In genomic region chr2:11853210-11853973, GRCm38 (mm10) we compare ENCODE assay signal across 8 mouse cellular contexts.
DNase-seq lines count a peak whose midpoint lies in the region; ATAC-seq and TF ChIP-seq lines count a peak whose summit lies in the region.

No protein-coding gene starts in this region.

- TF ChIP-seq POLR2A in lung, adult 2 months (IDR thresholded peaks at IDR 0.05; ENCODE audit: borderline replicate concordance, extremely low read depth, low read depth, low read length) = no peak

- H3K36me3 ChIP-seq in heart, embryonic 14.5 days (ENCODE audit: control insufficient read depth, insufficient read depth, low read length) = no peaks in the 10 kb centered on the region

- H3K27me3 ChIP-seq in heart, embryonic 14.5 days (ENCODE audit: control insufficient read depth, insufficient read depth, low read length) = no peaks in the 10 kb centered on the region

- WGBS in lung, adult 2 months = 10% methylated on average over 2 of the region's 2 CpGs
- 20% methylated on average over 2 of the region's 2 CpGs for WGBS in heart, embryonic 14.5 days

- no peak for TF ChIP-seq CTCF in lung, adult 2 months (IDR thresholded peaks at IDR 0.05; ENCODE audit: insufficient read depth, low read length)

- no peak overlapping the region for H3K27ac ChIP-seq in heart, embryonic 14.5 days (replicated peaks in 1 of 2; ENCODE audit: control insufficient read depth in 1 of 2, insufficient read depth in 1 of 2, low read depth in 2 of 2, low read length in 2 of 2)

- intact Hi-C loops in left cerebral cortex, postnatal 36 days (cut with DNase I) = no loop called here

- peak; percentile 76; the same call in 1 of the 2 replicates for ATAC-seq in heart, embryonic 14.5 days (ENCODE audit: insufficient number of reproducible peaks, insufficient read depth, low FRiP score, low read depth)
- ATAC-seq in megakaryocyte progenitor cell, adult 5-6 weeks (replicated peaks; ENCODE audit: poor library complexity) = peak; percentile 100

- H3K9me3 ChIP-seq in heart, embryonic 14.5 days (ENCODE audit: control insufficient read depth, low read length) = no peaks in the 10 kb centered on the region

- no peaks in the 10 kb centered on the region for H3K4me1 ChIP-seq in lung, adult 2 months (ENCODE audit: control insufficient read depth, insufficient read depth, low read length)
- H3K4me1 ChIP-seq in heart, embryonic 14.5 days (ENCODE audit: control insufficient read depth in 2 of 2, insufficient read depth in 2 of 2, low read length in 2 of 2) = peaks cover 0 to 5% of the 10 kb centered on the region in 2 experiments; a peak in 1 of 4 replicates

- no peak overlapping the region for H3K4me2 ChIP-seq in heart, embryonic 14.5 days (ENCODE audit: low read length)

- no peak overlapping the region for H3K4me3 ChIP-seq in lung, adult 2 months (replicated peaks; ENCODE audit: extremely low read depth, low read depth, low read length)
- H3K4me3 ChIP-seq in heart, embryonic 14.5 days (ENCODE audit: control insufficient read depth in 1 of 2, insufficient read depth in 1 of 2, low read depth in 1 of 2, low read length in 2 of 2) = no peak overlapping the region

- DNase-seq in lung, adult 18-20 months = peak; percentile 72 to 76
- no peak for DNase-seq in lung, adult 2 months
- DNase-seq in kidney, postnatal 14 days = peak; percentile 2
- DNase-seq in spleen, postnatal 4 days (ENCODE audit: low spot score in 2 of 2) = no peak
- DNase-seq in adrenal gland, postnatal 36 days = no peak
- DNase-seq in left cerebral cortex, postnatal 36 days (ENCODE audit: low spot score in 2 of 2) = no peak

- H3K9ac ChIP-seq in heart, embryonic 14.5 days (ENCODE audit: low read length) = no peak overlapping the region

Comparison
In these comparisons a context has a peak if more than half of its experiments do, and no peak if none do; other contexts are left out.
1. DNase-seq: peak in lung, adult 18-20 months (2 of 2) and kidney, postnatal 14 days (single experiment); none in lung, adult 2 months (single experiment), spleen, postnatal 4 days (0 of 2), adrenal gland, postnatal 36 days (0 of 2) and left cerebral cortex, postnatal 36 days (0 of 2).